Mouse (Mus musculus) lung, postnatal 0 days (tissue): ENCODE measurements at regions not wholly inside any gene's neighbourhood (a gene's known extent, or its start where the extent isn't known, plus 50 kb on each side); places are given as distances from the start of the nearest gene placed in this dataset.

Experiments used
- ATAC-seq: fragments of 200-750 bp; cut with Nextera tagmentation; 2 replicates; pipeline ENCODE4 v1.8.0; 2017; ENCODE audit warnings: moderate library complexity
- DNase-seq: peaks from one replicate; pipeline ENCODE4 v3.0.0-alpha.2; 2016; ENCODE audit warnings: low spot score
- H3K27ac ChIP-seq: fragments of 300-500 bp; sonication (generic); 2 replicates; pipeline ENCODE4 v1.5.1; 2014; ENCODE audit warnings: antibody characterized with exemption, mild to moderate bottlenecking, low read length, mixed read lengths
- H3K27me3 ChIP-seq: fragments of 300-500 bp; sonication (generic); replicated peaks from 2 replicates; pipeline ENCODE4 v1.6.1; 2014; ENCODE audit warnings: low read length, mixed read lengths; ENCODE audit not compliant: insufficient read depth
- H3K36me3 ChIP-seq: fragments of 300-500 bp; sonication (generic); 2 replicates; pipeline ENCODE4 v1.6.1; 2014; ENCODE audit warnings: low read length, mixed read lengths; ENCODE audit not compliant: insufficient read depth
- H3K4me1 ChIP-seq: fragments of 300-500 bp; sonication (generic); 2 replicates; pipeline ENCODE4 v1.6.1; 2014; ENCODE audit warnings: antibody characterized with exemption, low read depth, low read length, mixed read lengths; ENCODE audit not compliant: insufficient read depth
- H3K4me2 ChIP-seq: fragments of 300-500 bp; sonication (generic); replicated peaks from 2 replicates; pipeline ENCODE4 v1.6.1; 2014; ENCODE audit warnings: low read depth, mild to moderate bottlenecking, low read length, moderate library complexity, mixed read lengths
- H3K4me3 ChIP-seq: fragments of 300-500 bp; sonication (generic); 2 replicates; pipeline ENCODE4 v1.5.1; 2014; ENCODE audit warnings: low read depth, low read length
- H3K9ac ChIP-seq: fragments of 300-500 bp; sonication (generic); replicated peaks from 2 replicates; pipeline ENCODE4 v1.6.1; 2014; ENCODE audit warnings: low read depth, mild to moderate bottlenecking
- H3K9me3 ChIP-seq: fragments of 300-500 bp; sonication (generic); 2 replicates; pipeline ENCODE4 v1.6.1; 2016; ENCODE audit warnings: low read length, mixed read lengths
- CTCF ChIP-seq: IDR thresholded peaks from 2 replicates; pipeline ENCODE4 v1.5.1; 2016; ENCODE audit warnings: antibody characterized with exemption, mild to moderate bottlenecking
- EP300 ChIP-seq: IDR thresholded peaks from 2 replicates; pipeline ENCODE4 v1.6.1; 2016; ENCODE audit warnings: antibody characterized with exemption, mild to moderate bottlenecking, control low read depth
- WGBS: fragments of 180-500 bp; shearing (Covaris S2); extraction: QIAGEN DNeasy Blood & Tissue Kit; methylation state at CpG from one replicate; pipeline ENCODE4 v1.1.7; 2014; 5-methylcytosine and 5-hydroxymethylcytosine counted together

GRCm38 (mm10) chr2:144123395-144124034 lies 90.7 kb downstream of the Banf2 start:
- H3K27ac ChIP-seq = no peak overlapping the region
- no peaks in the 10 kb centered on the region for H3K9me3 ChIP-seq
- H3K4me1 ChIP-seq = no peaks in the 10 kb centered on the region; the same call in 1 of the 2 replicates
- DNase-seq (peak; percentile 80), ATAC-seq (peak; percentile 86)
- no peaks in the 10 kb centered on the region for H3K36me3 ChIP-seq
- no peaks in the 10 kb centered on the region for H3K27me3 ChIP-seq
- no peak overlapping the region for H3K9ac ChIP-seq
- whole genome bisulfite sequencing = 35% methylated on average over 8 of the region's 8 CpGs
- H3K4me2 ChIP-seq = no peak overlapping the region
- TF ChIP-seq CTCF (no peak), EP300 (no peak)
- H3K4me3 ChIP-seq = no peak overlapping the region

GRCm38 (mm10) chr2:144127082-144128037 lies 94.5 kb downstream of the Banf2 start:
- TF ChIP-seq CTCF = no peak
- TF ChIP-seq EP300 = no peak
- Histone ChIP-seq H3K27me3 (no peaks in the 10 kb centered on the region), H3K27ac (no peak overlapping the region), H3K9ac (no peak overlapping the region), H3K9me3 (no peaks in the 10 kb centered on the region), H3K36me3 (no peaks in the 10 kb centered on the region), H3K4me1 (no peaks in the 10 kb centered on the region; the same call in 1 of the 2 replicates), H3K4me3 (no peak overlapping the region), H3K4me2 (no peak overlapping the region)
- ATAC-seq = no peak
- WGBS = 77% methylated on average over 13 of the region's 13 CpGs
- no peak for DNase-seq

GRCm38 (mm10) chr2:144128038-144128402 lies 95.2 kb downstream of the Banf2 start:
- H3K27me3 ChIP-seq = no peaks in the 10 kb centered on the region
- DNase-seq (no peak), ATAC-seq (no peak)
- H3K36me3 ChIP-seq = no peaks in the 10 kb centered on the region
- TF ChIP-seq CTCF = no peak
- no peak for TF ChIP-seq EP300
- H3K9me3 ChIP-seq = no peaks in the 10 kb centered on the region
- H3K4me3 ChIP-seq = no peak overlapping the region
- no peak overlapping the region for H3K4me2 ChIP-seq
- H3K27ac ChIP-seq = no peak overlapping the region
- H3K4me1 ChIP-seq = no peaks in the 10 kb centered on the region
- no peak overlapping the region for H3K9ac ChIP-seq
- WGBS = 76% methylated on average over 3 of the region's 3 CpGs

- H3K27ac ChIP-seq = no peak overlapping the region
- H3K4me1 ChIP-seq = no peaks in the 10 kb centered on the region
- no peak for TF ChIP-seq CTCF
- no peak for TF ChIP-seq EP300
- H3K27me3 ChIP-seq = no peaks in the 10 kb centered on the region
- H3K4me2 ChIP-seq = no peak overlapping the region
- WGBS = 63% methylated on average over 4 of the region's 4 CpGs
- H3K9ac ChIP-seq = no peak overlapping the region
- H3K36me3 ChIP-seq = no peaks in the 10 kb centered on the region
- no peak overlapping the region for H3K4me3 ChIP-seq
- H3K9me3 ChIP-seq = no peaks in the 10 kb centered on the region
- DNase-seq (no peak), ATAC-seq (0 out of 2 replicates have a peak, but pooled peaks have one; percentile 23)
Observed at GRCm38 (mm10) chr2:144128527-144128926, 95.7 kb downstream of the Banf2 start.

GRCm38 (mm10) chr2:144133806-144134574 lies 101.1 kb downstream of the Banf2 start:
- Histone ChIP-seq H3K9me3 (no peaks in the 10 kb centered on the region), H3K36me3 (no peaks in the 10 kb centered on the region), H3K27me3 (no peaks in the 10 kb centered on the region), H3K27ac (no peak overlapping the region), H3K4me2 (no peak overlapping the region), H3K4me3 (no peak overlapping the region), H3K4me1 (peaks cover 3% of the 10 kb centered on the region; the same call in 1 of the 2 replicates), H3K9ac (no peak overlapping the region)
- WGBS = 39% methylated on average over 14 of the region's 14 CpGs
- ATAC-seq = peak; percentile 40
- peak; percentile 11 for DNase-seq
- TF ChIP-seq EP300 (no peak), CTCF (no peak)

- H3K4me3 ChIP-seq = no peak overlapping the region
- no peaks in the 10 kb centered on the region for H3K36me3 ChIP-seq
- ATAC-seq = peak; percentile 28; the same call in 1 of the 2 replicates
- H3K4me2 ChIP-seq = no peak overlapping the region
- no peaks in the 10 kb centered on the region for H3K9me3 ChIP-seq
- DNase-seq = no peak
- no peak for TF ChIP-seq EP300
- TF ChIP-seq CTCF = no peak
- H3K27me3 ChIP-seq = no peaks in the 10 kb centered on the region
- H3K9ac ChIP-seq = no peak overlapping the region
- 61% methylated on average over 8 of the region's 9 CpGs for WGBS
- peaks cover 3% of the 10 kb centered on the region; the same call in 1 of the 2 replicates for H3K4me1 ChIP-seq
- no peak overlapping the region for H3K27ac ChIP-seq
Observed at GRCm38 (mm10) chr2:144134575-144134958, 101.7 kb downstream of the Banf2 start.
